Mouse (Mus musculus) embryonic facial prominence, embryonic 15.5 days (tissue): ENCODE results near the gene Cdh12. TPM values are rescaled to one million over a fixed set of nuclear protein-coding genes. Genes with fewer than 3 reads are reported as not detected.
A peak's percentile ranks its signal among the peaks of the same experiment; 100 is the strongest.

Experiments
- ATAC-seq: fragments of 200-750 bp; cut with Nextera tagmentation; 2 replicates; pipeline ENCODE4 v1.8.0; 2017; ENCODE audit warnings: low read depth, moderate TSS enrichment; ENCODE audit not compliant: insufficient number of reproducible peaks, low FRiP score, low TSS enrichment
- H3K27ac ChIP-seq: fragments of 300-500 bp; sonication (generic); replicated peaks from 2 replicates; pipeline ENCODE4 v1.5.1; 2015; ENCODE audit warnings: mild to moderate bottlenecking, inconsistent platforms
- H3K27me3 ChIP-seq: fragments of 300-500 bp; sonication (generic); 2 replicates; pipeline ENCODE4 v1.6.1; 2015; ENCODE audit warnings: inconsistent platforms
- H3K36me3 ChIP-seq: fragments of 300-500 bp; sonication (generic); 2 replicates; pipeline ENCODE4 v1.6.1; 2015; ENCODE audit warnings: mild to moderate bottlenecking, inconsistent platforms
- H3K4me1 ChIP-seq: fragments of 300-500 bp; sonication (generic); 2 replicates; pipeline ENCODE4 v1.6.1; 2015; ENCODE audit warnings: inconsistent platforms
- H3K4me2 ChIP-seq: fragments of 300-500 bp; sonication (generic); replicated peaks from 2 replicates; pipeline ENCODE4 v1.6.1; 2015; ENCODE audit warnings: mild to moderate bottlenecking, inconsistent platforms
- H3K4me3 ChIP-seq: fragments of 300-500 bp; sonication (generic); replicated peaks from 2 replicates; pipeline ENCODE4 v1.5.1; 2015; ENCODE audit warnings: mild to moderate bottlenecking, inconsistent platforms
- H3K9ac ChIP-seq: fragments of 300-500 bp; sonication (generic); 2 replicates; pipeline ENCODE4 v1.6.1; 2015; ENCODE audit warnings: inconsistent platforms
- H3K9me3 ChIP-seq: fragments of 300-500 bp; sonication (generic); replicated peaks from 2 replicates; pipeline ENCODE4 v1.6.1; 2016; ENCODE audit warnings: inconsistent platforms
- WGBS: fragments of 180-500 bp; shearing (Covaris S2); methylation state at CpG from one replicate; pipeline ENCODE4 v1.1.7; 2015; 5-methylcytosine and 5-hydroxymethylcytosine counted together
- polyA plus RNA-seq: library from polyadenylated mRNA; unstranded; fragments of >200 nt; fragmentation: Nextera tagmentation; extraction: Ambion mirVana; gene quantifications from 2 replicates; pipeline ENCODE4 v1.2.1, GENCODE M21; 2015

Gene Cdh12
- polyA plus RNA-seq, result 0.96 and 1.4 TPM in 2 replicates

- H3K4me1 ChIP-seq, result no peaks in the 10 kb centered on the region
- no peaks in the 10 kb centered on the region for H3K36me3 ChIP-seq
- peak within 1 kb of the TSS; percentile 37 for H3K4me3 ChIP-seq
- no peak within 1 kb of the TSS for H3K27ac ChIP-seq
- H3K27me3 ChIP-seq, result no peaks in the 10 kb centered on the region
- peak within 1 kb of the TSS; percentile 52 for H3K4me2 ChIP-seq
- ATAC-seq, result no peak
- H3K9me3 ChIP-seq, result no peaks in the 10 kb centered on the region
- H3K9ac ChIP-seq, result no peak within 1 kb of the TSS
- 8% methylated on average over 18 of the region's 18 CpGs for WGBS
Observed at GRCm38 (mm10) chr15:20448861-20449663, at the start of gene Cdh12. TSS of gene Cdh12 (plus strand) at chr15:20449265.

GRCm38 (mm10) chr15:20403596-20403995 lies 45.5 kb upstream of the Cdh12 start:
- no peak overlapping the region for H3K4me2 ChIP-seq
- H3K9me3 ChIP-seq, result no peaks in the 10 kb centered on the region
- ATAC-seq, result no peak
- H3K27ac ChIP-seq, result no peak overlapping the region
- WGBS, result 52% methylated on average over 3 of the region's 3 CpGs
- H3K4me3 ChIP-seq, result no peak overlapping the region
- H3K36me3 ChIP-seq, result no peaks in the 10 kb centered on the region
- H3K27me3 ChIP-seq, result no peaks in the 10 kb centered on the region
- no peak overlapping the region for H3K9ac ChIP-seq
- H3K4me1 ChIP-seq, result no peaks in the 10 kb centered on the region

GRCm38 (mm10) chr15:20413397-20413796 lies 35.7 kb upstream of the Cdh12 start:
- H3K27ac ChIP-seq, result no peak overlapping the region
- WGBS, result 73% methylated on average over 1 of the region's 1 CpGs
- no peaks in the 10 kb centered on the region for H3K36me3 ChIP-seq
- no peak overlapping the region for H3K4me3 ChIP-seq
- no peaks in the 10 kb centered on the region for H3K4me1 ChIP-seq
- no peaks in the 10 kb centered on the region for H3K9me3 ChIP-seq
- ATAC-seq, result no peak
- no peak overlapping the region for H3K4me2 ChIP-seq
- no peak overlapping the region for H3K9ac ChIP-seq
- no peaks in the 10 kb centered on the region for H3K27me3 ChIP-seq

- Histone ChIP-seq H3K9me3 (no peaks in the 10 kb centered on the region), H3K27me3 (no peaks in the 10 kb centered on the region), H3K36me3 (no peaks in the 10 kb centered on the region), H3K4me1 (no peaks in the 10 kb centered on the region), H3K27ac (no peak overlapping the region), H3K9ac (no peak overlapping the region), H3K4me3 (no peak overlapping the region), H3K4me2 (no peak overlapping the region)
- 46% methylated on average over 2 of the region's 2 CpGs for WGBS
- ATAC-seq, result no peak
Observed at GRCm38 (mm10) chr15:20436356-20436755, 12.7 kb upstream of the Cdh12 start.

- WGBS, result 63% methylated on average over 5 of the region's 5 CpGs
- no peak overlapping the region for H3K9ac ChIP-seq
- no peaks in the 10 kb centered on the region for H3K27me3 ChIP-seq
- no peaks in the 10 kb centered on the region for H3K36me3 ChIP-seq
- no peaks in the 10 kb centered on the region for H3K4me1 ChIP-seq
- no peak overlapping the region for H3K4me2 ChIP-seq
- no peak overlapping the region for H3K27ac ChIP-seq
- H3K4me3 ChIP-seq, result no peak overlapping the region
- no peak for ATAC-seq
- H3K9me3 ChIP-seq, result no peaks in the 10 kb centered on the region
Observed at GRCm38 (mm10) chr15:20450558-20450957, 1.5 kb downstream of the Cdh12 start.

GRCm38 (mm10) chr15:20458508-20458907 lies 9.4 kb downstream of the Cdh12 start:
- 55% methylated on average over 3 of the region's 3 CpGs for WGBS
- ATAC-seq, result no peak
- H3K4me2 ChIP-seq, result no peak overlapping the region

GRCm38 (mm10) chr15:20462500-20462899 lies 13.4 kb downstream of the Cdh12 start:
- ATAC-seq, result no peak

More at GRCm38 (mm10) chr15:20458508-20458907, 9.4 kb downstream of the Cdh12 start:
- Histone ChIP-seq H3K4me1 (no peaks in the 10 kb centered on the region), H3K9me3 (no peaks in the 10 kb centered on the region), H3K36me3 (no peaks in the 10 kb centered on the region), H3K9ac (no peak overlapping the region), H3K27ac (no peak overlapping the region), H3K4me3 (no peak overlapping the region), H3K27me3 (no peaks in the 10 kb centered on the region)

GRCm38 (mm10) chr15:20463601-20464000 lies 14.5 kb downstream of the Cdh12 start:
- no peaks in the 10 kb centered on the region for H3K27me3 ChIP-seq
- H3K9ac ChIP-seq, result no peak overlapping the region
- WGBS, result 78% methylated on average over 1 of the region's 1 CpGs
- no peaks in the 10 kb centered on the region for H3K9me3 ChIP-seq
- H3K36me3 ChIP-seq, result no peaks in the 10 kb centered on the region
- no peak for ATAC-seq
- no peak overlapping the region for H3K4me3 ChIP-seq
- H3K27ac ChIP-seq, result no peak overlapping the region
- no peak overlapping the region for H3K4me2 ChIP-seq
- no peaks in the 10 kb centered on the region for H3K4me1 ChIP-seq

More at GRCm38 (mm10) chr15:20462500-20462899, 13.4 kb downstream of the Cdh12 start:
- Histone ChIP-seq H3K9me3 (no peaks in the 10 kb centered on the region), H3K36me3 (no peaks in the 10 kb centered on the region), H3K27me3 (no peaks in the 10 kb centered on the region), H3K27ac (no peak overlapping the region), H3K4me1 (no peaks in the 10 kb centered on the region), H3K9ac (no peak overlapping the region), H3K4me2 (no peak overlapping the region), H3K4me3 (no peak overlapping the region)
- WGBS, result 84% methylated on average over 3 of the region's 3 CpGs

- H3K27ac ChIP-seq, result no peak overlapping the region
- H3K9me3 ChIP-seq, result no peaks in the 10 kb centered on the region
- no peak overlapping the region for H3K4me3 ChIP-seq
Observed at GRCm38 (mm10) chr15:20550979-20551378, 101.9 kb downstream of the Cdh12 start.

GRCm38 (mm10) chr15:20571012-20571411 lies 121.9 kb downstream of the Cdh12 start:
- no peaks in the 10 kb centered on the region for H3K36me3 ChIP-seq
- H3K27me3 ChIP-seq, result no peaks in the 10 kb centered on the region
- no peak overlapping the region for H3K9ac ChIP-seq
- no peak overlapping the region for H3K4me3 ChIP-seq
- WGBS, result 85% methylated on average over 4 of the region's 4 CpGs
- H3K27ac ChIP-seq, result no peak overlapping the region
- no peak for ATAC-seq
- H3K4me2 ChIP-seq, result no peak overlapping the region
- H3K9me3 ChIP-seq, result no peaks in the 10 kb centered on the region
- H3K4me1 ChIP-seq, result no peaks in the 10 kb centered on the region

More at GRCm38 (mm10) chr15:20550979-20551378, 101.9 kb downstream of the Cdh12 start:
- no peak for ATAC-seq
- Histone ChIP-seq H3K4me1 (no peaks in the 10 kb centered on the region), H3K36me3 (no peaks in the 10 kb centered on the region), H3K27me3 (no peaks in the 10 kb centered on the region), H3K4me2 (no peak overlapping the region), H3K9ac (no peak overlapping the region)
- WGBS, result 89% methylated on average over 4 of the region's 4 CpGs

GRCm38 (mm10) chr15:20582567-20583075 lies 133.6 kb downstream of the Cdh12 start:
- Histone ChIP-seq H3K4me1 (no peaks in the 10 kb centered on the region), H3K4me2 (no peak overlapping the region), H3K27me3 (no peaks in the 10 kb centered on the region), H3K27ac (no peak overlapping the region), H3K9ac (no peak overlapping the region), H3K4me3 (no peak overlapping the region), H3K9me3 (no peaks in the 10 kb centered on the region), H3K36me3 (no peaks in the 10 kb centered on the region)
- ATAC-seq, result no peak
- 57% methylated on average over 5 of the region's 5 CpGs for WGBS
